Mouse (Mus musculus): Measurements from ENCODE around the gene B230219D22Rik. TPM values are rescaled to one million over a fixed set of nuclear protein-coding genes. Genes with fewer than 3 reads are reported as not detected.

B230219D22Rik gene
- polyA plus RNA-seq (2012; rRNA removed) (75.9 and 87.5 TPM in 2 replicates), polyA plus RNA-seq (2014; fragmentation: Nextera tagmentation; extraction: Ambion mirVana) (60.7 and 67.8 TPM in 2 replicates)

GRCm38 (mm10) chr13:55692535-55693242 lies at the start of gene B230219D22Rik:
B230219D22Rik (plus strand) TSS chr13:55693124.
- DNase-seq (ENCODE audit: low spot score): peak; percentile 92
- peak; percentile 97 for ATAC-seq (ENCODE audit: low FRiP score, low read depth)
- 6% methylated on average over 13 of the region's 51 CpGs for WGBS

GRCm38 (mm10) chr13:55644525-55644924 lies 48.4 kb upstream of the B230219D22Rik start:
- no peak; the same call in 1 of the 2 replicates for ATAC-seq (ENCODE audit: low FRiP score, low read depth)
- Histone ChIP-seq H3K9me3 (ENCODE audit: control insufficient read depth, low read length) (no peaks in the 10 kb centered on the region), H3K9ac (ENCODE audit: low read depth, low read length, severe bottlenecking) (no peak overlapping the region), H3K36me3 (ENCODE audit: control insufficient read depth, insufficient read depth, low read length) (peaks cover 76% of the 10 kb centered on the region), H3K4me2 (replicated peaks; ENCODE audit: low read depth, low read length, severe bottlenecking) (no peak overlapping the region), H3K4me1 (ENCODE audit: control insufficient read depth, insufficient read depth, low read length) (no peaks in the 10 kb centered on the region), H3K27me3 (ENCODE audit: control insufficient read depth, insufficient read depth, low read length) (no peaks in the 10 kb centered on the region), H3K4me3 (replicated peaks; ENCODE audit: low read length) (no peak overlapping the region), H3K27ac (replicated peaks; ENCODE audit: low read depth, low read length) (no peak overlapping the region)
- 91% methylated on average over 2 of the region's 2 CpGs for WGBS
- TF ChIP-seq POLR2A (IDR thresholded peaks at IDR 0.05; ENCODE audit: borderline replicate concordance, extremely low read depth, insufficient read depth, insufficient read length): no peak
- peak; percentile 36 for DNase-seq (ENCODE audit: low spot score)

More at GRCm38 (mm10) chr13:55692535-55693242, at the start of gene B230219D22Rik:
- H3K4me2 ChIP-seq (replicated peaks; ENCODE audit: low read depth, low read length, severe bottlenecking): peak within 1 kb of the TSS; percentile 57
- H3K9me3 ChIP-seq (ENCODE audit: control insufficient read depth, low read length): no peaks in the 10 kb centered on the region
- H3K9ac ChIP-seq (ENCODE audit: low read depth, low read length, severe bottlenecking): peak within 1 kb of the TSS; percentile 100
- peaks cover 11% of the 10 kb centered on the region; the same call in 1 of the 2 replicates for H3K4me1 ChIP-seq (ENCODE audit: control insufficient read depth, insufficient read depth, low read length)
- H3K36me3 ChIP-seq (ENCODE audit: control insufficient read depth, insufficient read depth, low read length): no peaks in the 10 kb centered on the region
- H3K27ac ChIP-seq (replicated peaks; ENCODE audit: low read depth, low read length): peak within 1 kb of the TSS; percentile 98
- no peaks in the 10 kb centered on the region for H3K27me3 ChIP-seq (ENCODE audit: control insufficient read depth, insufficient read depth, low read length)
- H3K4me3 ChIP-seq (replicated peaks; ENCODE audit: low read length): peak within 1 kb of the TSS; percentile 96
- peak; percentile 98 for TF ChIP-seq POLR2A (IDR thresholded peaks at IDR 0.05; ENCODE audit: borderline replicate concordance, extremely low read depth, insufficient read depth, insufficient read length)

- H3K9me3 ChIP-seq (ENCODE audit: control insufficient read depth, low read length): no peaks in the 10 kb centered on the region
- peaks cover 97% of the 10 kb centered on the region for H3K36me3 ChIP-seq (ENCODE audit: control insufficient read depth, insufficient read depth, low read length)
- DNase-seq (ENCODE audit: low spot score) (no peak), ATAC-seq (ENCODE audit: low FRiP score, low read depth) (no peak)
- no peak overlapping the region for H3K4me2 ChIP-seq (replicated peaks; ENCODE audit: low read depth, low read length, severe bottlenecking)
- 88% methylated on average over 12 of the region's 12 CpGs for WGBS
- TF ChIP-seq POLR2A (IDR thresholded peaks at IDR 0.05; ENCODE audit: borderline replicate concordance, extremely low read depth, insufficient read depth, insufficient read length): no peak
- H3K4me1 ChIP-seq (ENCODE audit: control insufficient read depth, insufficient read depth, low read length): no peaks in the 10 kb centered on the region
- H3K9ac ChIP-seq (ENCODE audit: low read depth, low read length, severe bottlenecking): no peak overlapping the region
- no peak overlapping the region for H3K27ac ChIP-seq (replicated peaks; ENCODE audit: low read depth, low read length)
- no peaks in the 10 kb centered on the region for H3K27me3 ChIP-seq (ENCODE audit: control insufficient read depth, insufficient read depth, low read length)
- no peak overlapping the region for H3K4me3 ChIP-seq (replicated peaks; ENCODE audit: low read length)
These were observed 42.8 kb upstream of the B230219D22Rik start for GRCm38 (mm10) chr13:55650098-55650497.

GRCm38 (mm10) chr13:55650980-55651379 lies 41.9 kb upstream of the B230219D22Rik start:
- no peaks in the 10 kb centered on the region for H3K4me1 ChIP-seq (ENCODE audit: control insufficient read depth, insufficient read depth, low read length)
- no peak for TF ChIP-seq POLR2A (IDR thresholded peaks at IDR 0.05; ENCODE audit: borderline replicate concordance, extremely low read depth, insufficient read depth, insufficient read length)
- no peak for ATAC-seq (ENCODE audit: low FRiP score, low read depth)
- peaks cover 97% of the 10 kb centered on the region for H3K36me3 ChIP-seq (ENCODE audit: control insufficient read depth, insufficient read depth, low read length)
- no peak overlapping the region for H3K9ac ChIP-seq (ENCODE audit: low read depth, low read length, severe bottlenecking)
- WGBS: 91% methylated on average over 6 of the region's 6 CpGs
- H3K4me3 ChIP-seq (replicated peaks; ENCODE audit: low read length): no peak overlapping the region
- no peaks in the 10 kb centered on the region for H3K9me3 ChIP-seq (ENCODE audit: control insufficient read depth, low read length)
- DNase-seq (ENCODE audit: low spot score): no peak
- H3K27ac ChIP-seq (replicated peaks; ENCODE audit: low read depth, low read length): no peak overlapping the region
- no peak overlapping the region for H3K4me2 ChIP-seq (replicated peaks; ENCODE audit: low read depth, low read length, severe bottlenecking)
- no peaks in the 10 kb centered on the region for H3K27me3 ChIP-seq (ENCODE audit: control insufficient read depth, insufficient read depth, low read length)

- DNase-seq (ENCODE audit: low spot score) (no peak), ATAC-seq (ENCODE audit: low FRiP score, low read depth) (no peak)
- no peak overlapping the region for H3K27ac ChIP-seq (replicated peaks; ENCODE audit: low read depth, low read length)
- H3K4me3 ChIP-seq (replicated peaks; ENCODE audit: low read length): no peak overlapping the region
- no peaks in the 10 kb centered on the region for H3K27me3 ChIP-seq (ENCODE audit: control insufficient read depth, insufficient read depth, low read length)
- H3K9me3 ChIP-seq (ENCODE audit: control insufficient read depth, low read length): no peaks in the 10 kb centered on the region
- 80% methylated on average over 6 of the region's 6 CpGs for WGBS
- H3K9ac ChIP-seq (ENCODE audit: low read depth, low read length, severe bottlenecking): no peak overlapping the region
- no peaks in the 10 kb centered on the region for H3K4me1 ChIP-seq (ENCODE audit: control insufficient read depth, insufficient read depth, low read length)
- H3K4me2 ChIP-seq (replicated peaks; ENCODE audit: low read depth, low read length, severe bottlenecking): no peak overlapping the region
- H3K36me3 ChIP-seq (ENCODE audit: control insufficient read depth, insufficient read depth, low read length): peaks cover 89% of the 10 kb centered on the region
- TF ChIP-seq POLR2A (IDR thresholded peaks at IDR 0.05; ENCODE audit: borderline replicate concordance, extremely low read depth, insufficient read depth, insufficient read length): no peak
These were observed 24.4 kb upstream of the B230219D22Rik start for GRCm38 (mm10) chr13:55668550-55668949.

Measured in limb, embryonic 14.5 days (tissue).